ENCODE assay signal across 18 mouse cellular contexts in the genomic region with DNA sequence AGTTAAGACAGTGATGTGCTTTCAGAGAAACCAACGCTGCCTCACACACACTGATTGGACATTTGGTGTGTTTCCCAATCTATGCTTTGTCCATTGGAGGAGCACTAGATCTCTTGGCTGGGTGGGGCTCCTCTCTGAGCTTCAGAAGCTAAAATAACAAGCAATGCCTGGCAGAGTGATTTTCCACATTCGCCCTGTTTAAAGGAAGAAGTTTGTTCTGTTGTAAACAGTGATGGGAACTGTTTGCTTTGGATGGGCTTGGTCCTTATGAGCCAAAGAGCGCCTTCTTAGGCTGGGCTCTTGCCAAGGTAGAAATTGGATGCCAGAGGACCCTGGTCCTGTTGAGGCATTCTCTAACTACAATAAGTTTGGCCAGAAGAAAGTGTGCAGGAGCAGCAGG.
"Had no signal": no experiment of that assay in that cellular context is flagged by ENCODE, and none has a peak within 500 bp of the region (broad histone marks: within the 10 kb centered on the region; RNA-seq: fewer than 3 reads in every experiment).

No protein-coding gene starts in this region.

- H3K4me3 ChIP-seq: limb, embryonic 15.5 days; megakaryocyte, embryonic 14.5 days; neural tube, embryonic 13.5 days; stomach, embryonic 15.5 days had no signal

- H3K4me1 ChIP-seq: limb, embryonic 15.5 days; megakaryocyte, embryonic 14.5 days; neural tube, embryonic 13.5 days had no signal

- H3K27me3 ChIP-seq: limb, embryonic 15.5 days; megakaryocyte, embryonic 14.5 days; neural tube, embryonic 13.5 days; stomach, embryonic 15.5 days had no signal

- H3K9me3 ChIP-seq: limb, embryonic 15.5 days; neural tube, embryonic 13.5 days; stomach, embryonic 15.5 days had no signal

- H3K9ac ChIP-seq: limb, embryonic 15.5 days; liver, embryonic 14.5 days; lung, embryonic 14.5 days; neural tube, embryonic 13.5 days; stomach, embryonic 15.5 days had no signal

- ATAC-seq: midbrain, embryonic 16.5 days had no signal

- H3K4me2 ChIP-seq: limb, embryonic 15.5 days; lung, embryonic 14.5 days; midbrain, embryonic 11.5 days; neural tube, embryonic 13.5 days; stomach, embryonic 15.5 days had no signal

- H3K27ac ChIP-seq: kidney, postnatal 0 days; limb, embryonic 15.5 days; liver, embryonic 14.5 days; macrophage; neural tube, embryonic 13.5 days; stomach, embryonic 15.5 days had no signal

- H3K36me3 ChIP-seq: limb, embryonic 15.5 days; neural tube, embryonic 13.5 days; stomach, embryonic 15.5 days had no signal

- DNase-seq: kidney, adult 11 months; kidney, adult 9 months; kidney, postnatal 36 days; layer of hippocampus, adult 9-11 months; layer of hippocampus, postnatal 36 days; lung, embryonic 14.5 days; retina, postnatal 1 day; right cerebral cortex, postnatal 4 days; spleen, adult 18-20 months had no signal
